Mouse (Mus musculus) adrenal gland, postnatal 10 days (tissue): ENCODE measurements at regions not wholly inside any gene's neighbourhood (a gene's known extent, or its start where the extent isn't known, plus 50 kb on each side); places are given as distances from the start of the nearest gene placed in this dataset.

ENCODE experiments used
- DNase-seq: peaks from one replicate; pipeline ENCODE4 v3.0.0; 2021; ENCODE audit warnings: mixed read lengths

DNA sequence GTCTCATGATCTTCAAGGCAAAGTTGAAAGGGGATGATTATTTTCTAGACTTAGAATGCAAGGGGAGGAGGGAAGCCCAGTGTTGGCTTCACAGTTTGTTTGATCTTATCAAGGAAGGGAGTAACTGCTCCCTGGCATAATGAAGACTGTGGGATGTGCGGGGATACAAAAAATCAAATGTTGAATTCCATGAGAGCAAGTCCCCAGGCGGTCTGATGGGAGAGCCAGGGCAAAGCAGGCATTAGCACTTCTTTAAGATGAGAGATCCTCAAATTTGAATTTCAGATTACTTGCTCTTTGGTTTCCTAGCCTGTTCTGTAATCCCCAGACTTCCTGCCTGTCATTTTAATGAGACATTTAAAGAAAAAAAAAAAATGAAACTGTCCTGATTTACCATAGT lies 525.6 kb upstream of the Man1a start:
- DNase-seq = no peak

DNA sequence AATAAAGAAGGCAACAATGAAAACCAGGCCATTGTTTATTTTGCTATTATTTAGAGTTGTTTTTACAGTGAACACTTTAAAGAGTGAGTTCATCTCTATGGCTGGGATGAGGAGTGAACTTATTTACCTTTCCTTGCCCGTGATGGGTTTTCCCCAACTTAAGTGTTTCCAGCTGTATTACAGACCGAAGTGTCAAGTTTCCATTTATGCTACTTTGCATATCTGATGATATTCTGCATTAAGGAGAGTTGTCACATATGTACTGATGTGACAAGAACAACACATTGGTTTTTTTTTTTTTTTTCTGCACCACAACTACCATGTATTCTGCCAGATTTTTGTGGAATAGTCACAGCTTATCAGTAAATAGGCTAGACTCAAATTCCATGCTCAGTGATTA lies 518.7 kb upstream of the Man1a start:
- no peak for DNase-seq

DNA sequence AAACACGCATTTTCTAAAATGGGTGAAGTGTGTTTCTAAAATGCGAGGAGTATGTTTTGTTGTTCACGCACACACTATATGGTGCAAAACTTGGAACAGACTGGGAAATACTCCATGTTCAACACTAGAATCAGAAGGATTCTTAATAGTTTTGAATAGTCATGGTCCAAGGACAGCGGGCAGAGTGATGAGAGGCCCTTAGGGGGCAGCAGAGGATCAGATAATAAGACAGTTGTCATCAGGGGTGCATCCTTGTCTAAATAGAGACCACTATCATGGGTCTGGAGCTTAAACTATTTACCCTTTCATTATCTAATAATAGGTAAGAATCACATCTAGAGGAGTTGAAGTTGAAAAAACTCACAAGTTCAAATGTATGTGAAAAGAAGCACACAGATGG lies 482.2 kb upstream of the Man1a start:
- peak; percentile 45 for DNase-seq

DNA sequence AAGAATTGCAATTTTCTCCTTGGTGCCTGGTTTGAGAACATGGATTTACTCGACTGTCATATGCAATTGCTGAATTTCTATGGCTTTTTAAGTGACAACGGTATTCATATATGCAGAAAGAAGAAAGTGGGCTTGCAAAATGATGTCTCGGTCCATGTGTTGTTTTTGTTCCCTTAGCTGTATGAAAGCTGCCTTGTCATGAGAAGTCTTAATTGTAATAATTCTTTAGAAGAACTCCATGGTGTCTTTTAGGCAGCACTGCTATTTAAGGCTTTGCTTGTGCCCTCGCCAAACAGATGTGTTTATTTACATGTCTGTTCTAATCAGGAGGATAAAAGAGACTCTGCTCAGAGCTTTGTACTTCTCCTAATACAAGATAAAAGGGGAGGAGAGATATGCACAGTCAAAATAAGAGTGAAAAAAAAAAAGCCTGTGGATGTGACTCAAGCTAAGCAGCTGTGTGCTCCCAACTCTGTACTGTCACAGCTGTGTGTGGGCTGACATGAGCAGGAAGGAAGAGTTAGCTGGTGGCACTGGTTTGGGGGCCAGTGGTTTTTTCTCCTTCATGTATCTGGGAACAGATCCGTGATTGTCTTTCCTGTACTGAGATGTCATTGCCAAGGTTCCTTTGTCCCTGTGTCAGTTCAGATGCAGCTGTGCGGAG lies 475.5 kb upstream of the Man1a start:
- DNase-seq = no peak

DNA sequence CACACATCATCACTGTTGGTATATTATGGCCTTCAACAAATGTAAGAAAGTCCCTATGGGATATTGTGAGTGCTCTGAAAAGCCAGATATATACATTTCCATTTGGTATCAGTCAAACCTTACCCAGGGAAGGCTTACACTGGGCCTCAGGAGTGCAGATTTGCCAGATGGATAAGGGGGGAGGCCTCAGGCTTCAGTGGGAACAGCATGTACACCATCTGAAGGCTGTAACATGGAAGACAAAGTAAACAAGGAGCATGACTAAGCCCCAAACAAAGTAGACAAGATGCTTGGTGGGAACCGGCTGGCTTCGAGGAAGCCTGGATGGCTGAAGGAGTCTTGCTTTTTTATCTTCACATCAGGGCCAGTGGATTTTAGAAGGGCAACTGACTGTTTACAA lies 474.3 kb upstream of the Man1a start:
- no peak for DNase-seq

DNA sequence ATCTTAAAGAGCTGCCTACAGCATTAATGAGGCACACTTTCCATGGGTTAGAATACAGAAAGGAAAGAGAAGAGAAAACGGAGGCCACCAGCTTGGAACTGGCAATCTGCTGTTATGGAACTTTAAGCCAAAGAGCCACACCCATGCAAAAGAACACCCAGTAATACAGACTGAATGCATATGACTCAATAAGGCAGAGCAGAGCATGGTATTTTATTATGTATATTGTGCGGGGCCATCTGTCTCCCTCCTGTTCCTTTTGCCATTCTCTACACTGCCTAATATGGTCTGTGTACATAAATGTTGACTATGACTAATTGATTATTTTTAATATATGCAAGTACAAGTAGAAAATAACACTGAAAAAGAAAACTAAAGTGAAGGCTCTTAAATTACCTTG lies 472.6 kb upstream of the Man1a start:
- no peak for DNase-seq

DNA sequence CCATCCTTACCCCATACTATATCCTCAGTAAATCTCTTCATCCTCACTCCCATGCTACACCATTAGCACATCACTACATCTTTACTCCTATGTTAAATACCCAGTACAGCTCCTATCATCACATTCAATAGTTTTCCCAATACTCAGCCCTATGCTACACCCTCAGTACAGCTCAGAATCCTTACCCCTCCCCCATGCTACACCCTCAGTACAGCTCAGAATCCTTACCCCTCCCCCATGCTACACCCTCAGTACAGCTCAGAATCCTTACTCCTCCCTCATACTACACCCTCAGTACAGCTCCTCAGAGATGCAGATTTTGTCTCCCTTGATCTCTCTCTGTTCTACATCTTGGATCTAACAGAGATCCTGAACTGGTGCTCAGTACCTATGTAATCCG lies 472.1 kb upstream of the Man1a start:
- no peak for DNase-seq

DNA sequence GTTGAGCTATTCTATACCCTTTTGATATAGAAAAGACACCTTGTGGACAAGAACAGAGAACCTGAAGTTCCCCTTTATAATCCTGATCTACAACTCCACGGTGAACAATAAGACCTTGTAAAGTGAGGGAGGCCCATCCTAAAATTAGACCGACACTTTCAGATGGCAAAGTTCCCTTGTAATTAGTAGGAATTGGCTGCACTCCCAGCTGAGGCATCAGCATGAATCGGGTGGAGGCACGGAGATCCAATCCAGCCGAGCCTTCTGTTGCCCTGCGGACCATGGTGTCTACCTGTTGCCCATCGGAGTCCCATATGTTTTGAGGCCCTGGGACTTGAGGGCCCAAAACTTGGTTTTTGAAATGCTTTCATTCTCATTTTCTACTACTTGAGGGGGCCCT lies 456.2 kb upstream of the Man1a start:
- DNase-seq = no peak

DNA sequence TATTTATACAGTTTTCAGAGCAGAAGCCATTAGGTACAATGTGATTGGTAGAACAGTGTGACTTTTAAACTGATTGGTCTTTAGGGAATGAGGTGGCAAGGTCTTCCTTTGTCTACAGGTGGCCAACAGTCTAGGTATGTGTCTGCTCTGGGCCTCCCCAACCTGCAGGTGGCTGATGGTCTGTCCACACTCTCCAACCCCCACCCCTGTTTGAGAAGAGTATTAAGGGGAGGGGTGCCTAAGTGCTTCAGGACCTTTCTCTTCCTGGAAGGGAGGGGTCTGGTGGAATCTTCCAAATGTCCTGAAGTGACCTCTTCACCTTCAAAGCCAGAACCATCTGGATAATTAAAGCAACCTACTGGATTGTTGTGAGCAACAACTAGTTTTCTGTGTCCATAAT lies 434.4 kb upstream of the Man1a start:
- no peak for DNase-seq

DNA sequence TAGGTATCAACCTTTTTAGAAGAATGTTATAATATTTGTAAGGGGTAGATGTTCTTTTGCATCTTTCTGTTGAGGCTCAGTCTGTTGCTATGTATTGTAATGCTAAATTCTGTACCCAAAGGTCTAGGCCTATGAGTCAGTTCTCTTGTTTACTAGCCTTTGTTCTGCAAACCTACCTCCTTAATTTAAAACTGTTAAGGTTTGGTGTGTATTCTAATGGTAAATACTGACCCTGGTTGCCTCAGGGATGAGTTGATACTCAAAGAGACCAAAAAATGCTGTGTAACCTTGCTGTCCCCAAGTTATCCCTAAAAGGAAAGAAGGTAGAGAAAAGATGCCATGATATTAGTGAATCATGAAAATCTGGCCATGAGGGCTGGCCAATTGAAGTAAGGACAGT lies 433.4 kb upstream of the Man1a start:
- DNase-seq = no peak
